ENCODE assay signal across 8 mouse cellular contexts in genomic region chr2:22227308-22227707, GRCm38 (mm10). TPM values are rescaled to one million over a fixed set of nuclear protein-coding genes. Genes with fewer than 3 reads are reported as not detected.
DNase-seq lines count a peak whose midpoint lies in the region; ATAC-seq and TF ChIP-seq lines count a peak whose summit lies in the region.

Gene Myo3a, plus strand, starts transcription at chr2:22227503.

- no peak for TF ChIP-seq CTCF in E14TG2a.4 (conservative IDR thresholded peaks at IDR 0.05; ENCODE audit: low read length)

- H3K27ac ChIP-seq in hindbrain, embryonic 16.5 days (ENCODE audit: low read depth, low read length): no peak within 1 kb of the TSS
- H3K27ac ChIP-seq in liver, embryonic 11.5 days (ENCODE audit: low read depth, low read length): no peak within 1 kb of the TSS

- no peaks in the 10 kb centered on the region for H3K36me3 ChIP-seq in E14TG2a.4 (ENCODE audit: insufficient read depth, low read length)
- H3K36me3 ChIP-seq in hindbrain, embryonic 16.5 days (ENCODE audit: control insufficient read depth, insufficient read depth, low read length): no peaks in the 10 kb centered on the region
- H3K36me3 ChIP-seq in liver, embryonic 11.5 days (ENCODE audit: control insufficient read depth, insufficient read depth, low read length): no peaks in the 10 kb centered on the region

- peaks cover 5% of the 10 kb centered on the region; the same call in 1 of the 2 replicates for H3K4me1 ChIP-seq in E14TG2a.4 (replicated peaks; ENCODE audit: low read depth, low read length)
- H3K4me1 ChIP-seq in hindbrain, embryonic 16.5 days (ENCODE audit: control insufficient read depth, insufficient read depth, low read depth, low read length): peaks cover 3% of the 10 kb centered on the region
- H3K4me1 ChIP-seq in liver, embryonic 11.5 days (replicated peaks; ENCODE audit: control insufficient read depth, insufficient read depth, low read length): no peaks in the 10 kb centered on the region; the same call in 1 of the 2 replicates

- H3K9ac ChIP-seq in hindbrain, embryonic 16.5 days (ENCODE audit: low read depth, low read length): peak within 1 kb of the TSS; percentile 41; the same call in 1 of the 2 replicates
- no peak within 1 kb of the TSS for H3K9ac ChIP-seq in liver, embryonic 11.5 days (ENCODE audit: low read depth, low read length)

- peak within 1 kb of the TSS; percentile 62 for H3K4me2 ChIP-seq in hindbrain, embryonic 16.5 days (ENCODE audit: low read length)
- H3K4me2 ChIP-seq in liver, embryonic 11.5 days: peak within 1 kb of the TSS; percentile 66

- 0 out of 2 replicates have a peak, but pooled peaks cover 3% of the 10 kb centered on the region for H3K27me3 ChIP-seq in E14TG2a.4 (ENCODE audit: insufficient read depth, low read length)
- H3K27me3 ChIP-seq in hindbrain, embryonic 16.5 days (replicated peaks; ENCODE audit: control insufficient read depth, insufficient read depth, low read length): no peaks in the 10 kb centered on the region
- H3K27me3 ChIP-seq in liver, embryonic 11.5 days (replicated peaks; ENCODE audit: control insufficient read depth, insufficient read depth, low read length): peaks cover 5% of the 10 kb centered on the region

- no peaks in the 10 kb centered on the region for H3K9me3 ChIP-seq in E14TG2a.4 (ENCODE audit: low read length)
- H3K9me3 ChIP-seq in hindbrain, embryonic 16.5 days (ENCODE audit: control insufficient read depth, low read length): no peaks in the 10 kb centered on the region
- no peaks in the 10 kb centered on the region for H3K9me3 ChIP-seq in liver, embryonic 11.5 days (ENCODE audit: control insufficient read depth, low read length)

- DNase-seq in adrenal gland, postnatal 25 days: peak; percentile 6
- DNase-seq in liver, embryonic 11.5 days (ENCODE audit: low spot score): peak; percentile 32
- DNase-seq in yolk sac, embryonic 10.5 days (ENCODE audit: low spot score): peak; percentile 1
- DNase-seq in spleen, postnatal 4 days (ENCODE audit: low spot score in 2 of 2): no peak
- DNase-seq in spleen, postnatal 14 days (ENCODE audit: low spot score in 2 of 2): no peak

- 3% methylated on average over 21 of the region's 21 CpGs for whole genome bisulfite sequencing in hindbrain, embryonic 16.5 days
- WGBS in liver, embryonic 11.5 days: 2% methylated on average over 21 of the region's 21 CpGs

- ATAC-seq in hindbrain, embryonic 16.5 days: 0 out of 2 replicates have a peak, but pooled peaks have one; percentile 20
- ATAC-seq in liver, embryonic 11.5 days (replicated peaks; ENCODE audit: low FRiP score): peak; percentile 87
- ATAC-seq in frontal cortex, adult (ENCODE audit: low TSS enrichment): no peak

- peak within 1 kb of the TSS; percentile 74 for H3K4me3 ChIP-seq in E14TG2a.4 (replicated peaks; ENCODE audit: low read length)
- H3K4me3 ChIP-seq in hindbrain, embryonic 16.5 days (ENCODE audit: low read length): peak within 1 kb of the TSS; percentile 32
- H3K4me3 ChIP-seq in liver, embryonic 11.5 days (ENCODE audit: low read depth, low read length): peak within 1 kb of the TSS; percentile 34

RNA-seq across cellular contexts. Expression of gene Myo3a, which starts in this region (rescaled TPM):
- not detected in 2 replicates for total RNA-seq in adrenal gland, postnatal 25 days (2021)
- 0.09 TPM in 1 of 2 replicates, not detected in the other for polyA plus RNA-seq in hindbrain, embryonic 16.5 days (2015; fragmentation: Nextera tagmentation; extraction: Ambion mirVana)
- polyA plus RNA-seq in liver, embryonic 11.5 days (2014; fragmentation: Nextera tagmentation; extraction: Ambion mirVana): 0.06 TPM in 1 of 2 replicates, not detected in the other

Comparison
In these comparisons a context has a peak if more than half of its experiments do, and no peak if none do; other contexts are left out.
1. Peak in DNase-seq in adrenal gland, postnatal 25 days; RNA of the gene not detected or under 1 TPM.
2. Peak in ATAC-seq, H3K4me3 ChIP-seq, H3K9ac ChIP-seq and H3K4me2 ChIP-seq in hindbrain, embryonic 16.5 days; RNA of the gene not detected or under 1 TPM.
3. Peak in DNase-seq, ATAC-seq, H3K4me3 ChIP-seq and H3K4me2 ChIP-seq in liver, embryonic 11.5 days; RNA of the gene not detected or under 1 TPM.